Mouse (Mus musculus): ENCODE measurements around the gene Anapc1.

GRCm38 (mm10) chr2:128620578-128620977 is 66.6 kb downstream of the Anapc1 start:
- TF ChIP-seq GATA1 (IDR thresholded peaks at IDR 0.05; ENCODE audit: borderline replicate concordance, low read length), result no peak
- no peak for TF ChIP-seq FLI1 (IDR thresholded peaks at IDR 0.05; ENCODE audit: low read length)
